Mouse (Mus musculus) heart, adult 2 months (tissue): ENCODE results near the gene Ryr3. TPM values are rescaled to one million over a fixed set of nuclear protein-coding genes. Genes with fewer than 3 reads are reported as not detected.
A peak's percentile ranks its signal among the peaks of the same experiment; 100 is the strongest.

Source experiments
- DNase-seq, 2 experiments: peaks; one replicate each; pipeline ENCODE4 v3.0.0; 2021
- H3K27ac ChIP-seq: fragments of 200-600 bp; 2 replicates; pipeline ENCODE4 v1.8.1; 2022
- H3K27me3 ChIP-seq: fragments of 200-500 bp; 2 replicates; pipeline ENCODE4 v1.6.1; 2012; ENCODE audit warnings: mild to moderate bottlenecking, low read length, inconsistent platforms, mixed read lengths; ENCODE audit not compliant: control insufficient read depth, insufficient read depth
- H3K36me3 ChIP-seq: fragments of 200-500 bp; 2 replicates; pipeline ENCODE4 v1.6.1; 2012; ENCODE audit warnings: low read length, inconsistent platforms; ENCODE audit not compliant: control insufficient read depth, insufficient read depth
- H3K4me1 ChIP-seq: fragments of 200-500 bp; 2 replicates; pipeline ENCODE4 v1.6.1; 2011; ENCODE audit warnings: low read length; ENCODE audit not compliant: control insufficient read depth, insufficient read depth
- H3K4me3 ChIP-seq: fragments of 200-600 bp; 2 replicates; pipeline ENCODE4 v1.8.1; 2022
- H3K79me2 ChIP-seq: fragments of 200-500 bp; replicated peaks from 2 replicates; pipeline ENCODE4 v1.6.1; 2012; ENCODE audit warnings: mild to moderate bottlenecking, inconsistent platforms, low read length, moderate library complexity, mixed read lengths; ENCODE audit not compliant: control insufficient read depth, insufficient read depth
- H3K9ac ChIP-seq: fragments of 200-500 bp; 2 replicates; pipeline ENCODE4 v1.6.1; 2012; ENCODE audit warnings: low read depth, mild to moderate bottlenecking, control low read depth, inconsistent platforms, low read length, mixed read lengths
- CTCF ChIP-seq: fragments of 200-600 bp; IDR thresholded peaks from 2 replicates; pipeline ENCODE4 v1.8.1; 2022; ENCODE audit warnings: antibody characterized with exemption, mild to moderate bottlenecking, moderate library complexity
- EP300 ChIP-seq: fragments of 200-500 bp; IDR thresholded peaks from 2 replicates; pipeline ENCODE4 v1.6.1; 2011; ENCODE audit warnings: low read depth, low read length, control low read depth; ENCODE audit not compliant: insufficient read depth
- POLR2A ChIP-seq: fragments of 200-500 bp; IDR thresholded peaks from 2 replicates; pipeline ENCODE4 v1.6.1; 2011; ENCODE audit warnings: mild to moderate bottlenecking, low read depth, low read length, control low read depth; ENCODE audit not compliant: insufficient read depth
- WGBS: fragments of 180-500 bp; shearing (Covaris S2); methylation state at CpG from one replicate; pipeline ENCODE4 v1.1.7; 2018; 5-methylcytosine and 5-hydroxymethylcytosine counted together
- intact Hi-C: fragments of 180-260 bp; cut with DNase I; formaldehyde crosslinking; loops from one replicate; pipeline ENCODE4 v1.15.1; 2025
- long read RNA-seq: library from polyadenylated mRNA; stranded (forward); transcript quantifications from one replicate; pipeline ENCODE4 v2.0.0, GENCODE M21; 2021
- polyA plus RNA-seq: library from polyadenylated mRNA; depleted of rRNA; stranded (reverse); fragments of >200 nt; gene quantifications from 2 replicates; pipeline ENCODE4 v1.2.3, GENCODE M21; 2012; rRNA removed
- total RNA-seq, 2 experiments: library from RNA; stranded (reverse); gene quantifications; 2 replicates each; pipeline ENCODE4 v1.2.3; 2021

Ryr3 gene
- total RNA-seq (1 to 10 TPM in 1 of 2 experiments, under 1 TPM in 1; 0.93 to 1.1 TPM), polyA plus RNA-seq (1.00 and 1.5 TPM in 2 replicates)
- long read RNA-seq, partial matches to known transcripts: 0 of 1 reads
- long read RNA-seq, other reads (novel, unspliced or antisense): 1 of 1 reads

GRCm38 (mm10) chr2:113216746-113217461 is at the start of gene Ryr3:
Gene Ryr3 (minus strand): TSS chr2:113217096.
- no peak within 1 kb of the TSS for H3K9ac ChIP-seq
- intact Hi-C loops: no loop called here
- peaks cover 5% of the 10 kb centered on the region; the same call in 1 of the 2 replicates for H3K27me3 ChIP-seq
- DNase-seq: peak in 1 of 2 experiments; percentile 4
- H3K4me1 ChIP-seq: no peaks in the 10 kb centered on the region
- H3K4me3 ChIP-seq: peak within 1 kb of the TSS; percentile 20; the same call in 1 of the 2 replicates
- TF ChIP-seq POLR2A (no peak), EP300 (no peak), CTCF (no peak)
- no peak within 1 kb of the TSS for H3K27ac ChIP-seq
- H3K79me2 ChIP-seq: no peaks in the 10 kb centered on the region
- under 1% methylated on average over 63 of the region's 72 CpGs for WGBS
- no peaks in the 10 kb centered on the region for H3K36me3 ChIP-seq

GRCm38 (mm10) chr2:113238871-113239270 is 22.0 kb upstream of the Ryr3 start:
- intact Hi-C loops: loop anchor here (5.0 kb wide), 1 partner anchor 737 kb away; no protein-coding TSS in a partner anchor
- H3K9ac ChIP-seq: no peak overlapping the region
- no peak overlapping the region for H3K4me3 ChIP-seq
- no peak for TF ChIP-seq EP300
- no peak for TF ChIP-seq CTCF
- TF ChIP-seq POLR2A: no peak
- no peaks in the 10 kb centered on the region for H3K4me1 ChIP-seq
- no peaks in the 10 kb centered on the region for H3K79me2 ChIP-seq
- H3K27ac ChIP-seq: no peak overlapping the region
- 68% methylated on average over 5 of the region's 5 CpGs for WGBS
- H3K27me3 ChIP-seq: no peaks in the 10 kb centered on the region
- no peaks in the 10 kb centered on the region for H3K36me3 ChIP-seq
- DNase-seq: no peak

DNA sequence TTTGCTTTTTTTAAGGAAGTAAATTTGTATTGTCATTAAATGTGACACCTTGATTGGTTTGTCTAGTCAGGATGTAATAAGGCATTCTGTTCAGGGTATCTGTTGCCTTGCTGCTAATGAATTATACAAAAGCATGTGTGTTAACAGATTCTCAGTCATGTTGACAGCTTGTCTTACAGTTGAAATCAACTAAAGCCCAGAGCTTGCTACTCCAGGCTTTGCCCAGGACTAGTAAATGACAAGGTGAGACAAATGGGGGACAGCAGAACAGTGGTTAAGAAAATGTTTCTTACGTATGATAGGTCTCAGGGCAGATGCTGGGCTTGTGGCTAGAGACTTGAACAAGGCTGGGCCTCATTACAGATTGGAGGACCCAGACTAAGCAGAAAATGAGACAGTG is 20.1 kb upstream of the Ryr3 start:
- H3K9ac ChIP-seq: no peak overlapping the region
- H3K36me3 ChIP-seq: no peaks in the 10 kb centered on the region
- H3K27ac ChIP-seq: no peak overlapping the region
- H3K4me3 ChIP-seq: no peak overlapping the region
- TF ChIP-seq EP300: no peak
- TF ChIP-seq CTCF: no peak
- no peak for TF ChIP-seq POLR2A
- H3K79me2 ChIP-seq: no peaks in the 10 kb centered on the region
- WGBS: 70% methylated on average over 1 of the region's 1 CpGs
- DNase-seq: no peak
- H3K27me3 ChIP-seq: no peaks in the 10 kb centered on the region
- intact Hi-C loops: loop anchor here (5.0 kb wide), 1 partner anchor 735 kb away; no protein-coding TSS in a partner anchor
- no peaks in the 10 kb centered on the region for H3K4me1 ChIP-seq

DNA sequence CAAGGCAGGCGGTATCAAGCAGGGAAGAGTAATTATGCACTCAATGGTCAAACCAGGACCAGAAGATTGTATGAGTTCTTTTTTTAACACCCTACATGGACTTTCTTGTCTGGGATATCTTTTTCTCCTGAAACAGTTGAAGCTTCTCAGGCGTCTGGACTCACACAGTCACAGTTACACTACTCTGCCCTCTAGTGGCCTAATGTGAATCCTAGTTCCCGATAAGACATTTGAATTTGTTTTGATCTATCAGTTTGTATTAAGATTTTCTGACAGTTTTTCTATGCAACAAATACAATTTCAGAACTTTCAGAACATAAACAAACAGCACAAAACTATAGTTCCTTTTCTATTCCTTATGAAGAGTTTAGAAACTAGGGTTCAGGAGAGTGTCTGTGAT is 17.7 kb upstream of the Ryr3 start:
- Histone ChIP-seq H3K36me3 (no peaks in the 10 kb centered on the region), H3K9ac (no peak overlapping the region), H3K4me3 (no peak overlapping the region), H3K79me2 (no peaks in the 10 kb centered on the region), H3K27ac (no peak overlapping the region), H3K27me3 (no peaks in the 10 kb centered on the region), H3K4me1 (no peaks in the 10 kb centered on the region)
- WGBS: 17% methylated on average over 3 of the region's 3 CpGs
- DNase-seq: no peak
- intact Hi-C loops: loop anchor here (1.0 kb wide), 1 partner anchor 434 kb away; no protein-coding TSS in a partner anchor
- TF ChIP-seq POLR2A (no peak), CTCF (peak; percentile 79), EP300 (no peak)

GRCm38 (mm10) chr2:113233356-113233755 is 16.5 kb upstream of the Ryr3 start:
- Histone ChIP-seq H3K9ac (no peak overlapping the region), H3K4me3 (no peak overlapping the region), H3K27me3 (no peaks in the 10 kb centered on the region), H3K4me1 (no peaks in the 10 kb centered on the region), H3K79me2 (no peaks in the 10 kb centered on the region), H3K27ac (no peak overlapping the region), H3K36me3 (no peaks in the 10 kb centered on the region)
- WGBS: 52% methylated on average over 3 of the region's 3 CpGs
- no peak for TF ChIP-seq POLR2A
- intact Hi-C loops: no loop called here
- DNase-seq: no peak

DNA sequence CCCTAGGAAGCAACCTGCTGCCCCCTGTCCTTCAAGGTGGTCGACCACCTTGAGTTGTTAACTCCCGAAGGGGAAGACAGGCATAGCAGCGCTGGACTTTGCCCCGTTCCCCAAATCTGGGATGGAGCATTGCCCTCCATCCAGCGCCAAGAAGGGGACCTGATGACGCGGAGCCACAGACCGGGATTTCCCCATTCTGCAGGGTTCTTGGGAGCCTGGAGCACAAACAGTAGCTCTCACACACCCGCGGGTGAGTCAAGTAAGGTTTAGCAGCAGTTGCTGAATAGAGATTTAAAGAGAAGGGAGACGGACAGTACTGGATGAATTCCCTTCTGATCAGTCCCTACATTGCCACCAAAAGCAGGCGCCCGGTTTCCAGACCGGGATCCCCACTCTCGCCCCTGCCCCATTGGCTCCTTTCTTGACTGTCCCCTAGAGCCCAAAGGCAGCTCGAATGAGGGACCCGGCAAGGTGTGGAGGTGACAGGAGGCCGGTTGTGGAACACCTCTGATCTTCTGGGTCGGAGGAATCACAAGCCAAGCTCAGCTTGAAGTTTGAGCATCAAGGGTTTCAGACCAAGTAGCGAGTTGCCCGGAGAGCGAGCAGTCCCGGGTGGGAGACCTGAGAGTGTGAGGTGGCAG is 671 bp downstream of the Ryr3 start:
- intact Hi-C loops: no loop called here
- H3K4me1 ChIP-seq: no peaks in the 10 kb centered on the region
- H3K4me3 ChIP-seq: no peak overlapping the region; the same call in 1 of the 2 replicates
- DNase-seq: no peak
- H3K27ac ChIP-seq: no peak overlapping the region
- H3K27me3 ChIP-seq: peaks cover 5% of the 10 kb centered on the region; the same call in 1 of the 2 replicates
- TF ChIP-seq POLR2A (no peak), EP300 (no peak)
- WGBS: 7% methylated on average over 23 of the region's 23 CpGs
- H3K79me2 ChIP-seq: no peaks in the 10 kb centered on the region
- H3K36me3 ChIP-seq: no peaks in the 10 kb centered on the region
- no peak overlapping the region for H3K9ac ChIP-seq
